Mouse (Mus musculus): Measurements from ENCODE around the gene Vpreb3. TPM values are rescaled to one million over a fixed set of nuclear protein-coding genes. Genes with fewer than 3 reads are reported as not detected.

Gene Vpreb3
- total and polyA plus RNA-seq, 3 experiments: 35.6 to 135 (median 90.1) TPM

DNA sequence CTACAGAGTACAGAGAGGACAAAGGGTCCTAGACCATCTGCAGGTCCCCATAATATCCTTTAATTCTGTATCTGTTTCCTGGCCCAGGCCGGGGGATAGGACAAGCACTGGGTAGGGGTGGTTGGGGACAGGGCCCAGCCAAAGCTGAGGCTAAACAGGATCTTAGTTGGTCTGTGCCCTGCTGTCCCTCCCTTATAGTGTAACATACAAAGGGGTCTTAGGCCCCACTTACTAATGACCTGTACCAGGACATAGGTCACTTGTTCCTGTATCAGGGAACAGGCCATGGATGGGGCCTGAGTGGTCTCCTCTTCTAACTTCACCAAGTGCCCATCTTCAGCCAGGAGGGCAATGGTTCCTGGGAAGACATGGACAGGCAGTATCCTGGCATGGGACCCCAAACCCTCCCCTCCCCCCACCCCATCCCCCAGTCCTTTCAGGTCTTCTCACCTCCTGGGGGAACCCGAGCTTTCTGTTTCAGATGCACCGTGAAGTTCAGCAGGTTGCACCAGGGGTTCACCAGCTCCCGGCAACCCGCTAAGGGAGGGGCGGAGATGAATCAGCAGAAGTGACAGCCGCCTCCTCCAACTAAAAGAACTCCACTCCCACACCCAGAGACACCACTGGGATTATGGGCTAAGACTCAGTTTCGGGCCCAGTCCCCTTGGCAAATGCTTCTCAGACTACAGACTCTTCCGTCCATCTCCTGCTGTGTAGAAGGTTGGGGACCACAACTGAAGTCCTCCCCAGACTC, 3.2 kb upstream of the Vpreb3 start:
- Histone ChIP-seq H3K27me3 (replicated peaks) (peaks cover 1% of the 10 kb centered on the region), H3K4me3 (replicated peaks in 1 of 3; ENCODE audit: low read depth in 2 of 3, low read length in 2 of 3, poor library complexity in 1 of 3) (peak overlapping the region in 2 of 3 experiments; percentile 23 to 38), H3K4me2 (ENCODE audit: insufficient read depth, low read depth, poor library complexity, severe bottlenecking) (peak overlapping the region; percentile 65), H3K79me2 (replicated peaks; ENCODE audit: control insufficient read depth, extremely low read depth, insufficient read depth, poor library complexity, severe bottlenecking) (no peaks in the 10 kb centered on the region), H3K36me3 (replicated peaks in 1 of 2; ENCODE audit: control insufficient read depth in 1 of 2, insufficient read depth in 1 of 2, low read length in 1 of 2) (peaks cover 0 to 15% of the 10 kb centered on the region in 2 experiments), H3K4me1 (ENCODE audit: control insufficient read depth in 1 of 2, insufficient read depth in 2 of 2) (peaks cover 20 to 72% of the 10 kb centered on the region in 2 experiments), H3K27ac (ENCODE audit: insufficient read depth, low read depth) (peak overlapping the region; percentile 78), H3K9me3 (replicated peaks; ENCODE audit: low read length) (no peaks in the 10 kb centered on the region), H3K9ac (ENCODE audit: insufficient read depth, low read depth) (peak overlapping the region; percentile 43)
- peak; percentile 46 for DNase-seq (ENCODE audit: extremely low read depth)
- TF ChIP-seq GABPA (IDR thresholded peaks at IDR 0.05; ENCODE audit: insufficient replicate concordance, low read depth, low read length): no peak
- no peak for TF ChIP-seq MAFK (IDR thresholded peaks at IDR 0.05; ENCODE audit: insufficient replicate concordance, low read length)
- no peak for TF ChIP-seq POLR2AphosphoS2 (IDR thresholded peaks at IDR 0.05; ENCODE audit: low read depth, low read length)
- peak; percentile 27; the same call in 1 of the 2 replicates for TF ChIP-seq POLR2A (IDR thresholded peaks at IDR 0.05; ENCODE audit: low read depth, low read length)
- TF ChIP-seq IRF4 (IDR thresholded peaks at IDR 0.05; ENCODE audit: low read depth, low read length): peak; percentile 32; the same call in 1 of the 2 replicates
- TF ChIP-seq MAX (IDR thresholded peaks at IDR 0.05; ENCODE audit: low read length): no peak
- no peak for TF ChIP-seq TCF12 (IDR thresholded peaks at IDR 0.05; ENCODE audit: low read depth, low read length)
- peak; percentile 78 for TF ChIP-seq CHD2 (IDR thresholded peaks at IDR 0.05; ENCODE audit: low read length)
- no peak for TF ChIP-seq MAZ (IDR thresholded peaks at IDR 0.05; ENCODE audit: low read depth, low read length)
- dilution Hi-C loops (cut with MboI; ENCODE audit: extremely low pct_ligation_motif_present, extremely low pct_unique_long_range_greater_than_20kb, low sequenced_read_pairs): no loop called here
- in situ Hi-C loops (cut with MboI; ENCODE audit: low pct_ligation_motif_present, low pct_unique_long_range_greater_than_20kb, low sequenced_read_pairs): loop anchor here (5.0 kb wide), 1 partner anchor 42 kb away; no protein-coding TSS in a partner anchor

DNA sequence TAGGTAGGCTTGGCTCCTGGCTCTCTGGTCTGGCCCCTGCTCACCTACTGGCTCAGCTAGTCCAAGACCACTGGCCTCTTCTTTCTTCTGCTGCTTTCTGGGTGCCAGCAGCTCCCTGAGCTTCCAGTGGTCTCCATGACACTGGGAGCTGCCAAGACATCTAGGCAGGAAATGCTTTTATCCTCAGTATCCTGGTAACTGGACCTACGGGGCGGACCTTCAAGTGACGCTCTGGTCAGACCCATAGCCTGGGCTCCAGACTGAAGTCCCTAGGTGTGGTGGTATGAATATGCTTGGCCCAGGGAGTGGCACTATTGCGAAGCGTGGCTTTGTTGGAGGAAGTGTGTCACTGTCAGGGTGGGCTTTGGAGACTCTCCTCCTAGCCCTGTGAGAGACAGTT, 2.3 kb upstream of the Vpreb3 start, which contains the start of gene Gm867:
Gene Gm867, minus strand, starts transcription at position 153 of the 400 bp plus-strand sequence.
- in situ Hi-C loops (cut with MboI; ENCODE audit: low pct_ligation_motif_present, low pct_unique_long_range_greater_than_20kb, low sequenced_read_pairs): no loop called here
- Histone ChIP-seq H3K9ac (ENCODE audit: insufficient read depth, low read depth) (peak within 1 kb of the TSS; percentile 43), H3K9me3 (replicated peaks; ENCODE audit: low read length) (no peaks in the 10 kb centered on the region), H3K4me1 (ENCODE audit: control insufficient read depth in 1 of 2, insufficient read depth in 2 of 2) (peaks cover 20 to 66% of the 10 kb centered on the region in 2 experiments), H3K27ac (ENCODE audit: insufficient read depth, low read depth) (peak within 1 kb of the TSS; percentile 78), H3K4me2 (ENCODE audit: insufficient read depth, low read depth, poor library complexity, severe bottlenecking) (peak within 1 kb of the TSS; percentile 65), H3K4me3 (replicated peaks in 1 of 3; ENCODE audit: low read depth in 2 of 3, low read length in 2 of 3, poor library complexity in 1 of 3) (peak within 1 kb of the TSS in 2 of 3 experiments; percentile 23 to 38), H3K79me2 (replicated peaks; ENCODE audit: control insufficient read depth, extremely low read depth, insufficient read depth, poor library complexity, severe bottlenecking) (no peaks in the 10 kb centered on the region), H3K27me3 (replicated peaks) (no peaks in the 10 kb centered on the region), H3K36me3 (replicated peaks in 1 of 2; ENCODE audit: control insufficient read depth in 1 of 2, insufficient read depth in 1 of 2, low read length in 1 of 2) (peaks cover 0 to 15% of the 10 kb centered on the region in 2 experiments)
- no peak for DNase-seq (ENCODE audit: extremely low read depth)
- dilution Hi-C loops (cut with MboI; ENCODE audit: extremely low pct_ligation_motif_present, extremely low pct_unique_long_range_greater_than_20kb, low sequenced_read_pairs): no loop called here
- TF ChIP-seq TCF12 (IDR thresholded peaks at IDR 0.05; ENCODE audit: low read depth, low read length) (no peak), SMC3 (IDR thresholded peaks at IDR 0.05; ENCODE audit: low read depth, low read length) (no peak), CHD2 (IDR thresholded peaks at IDR 0.05; ENCODE audit: low read length) (no peak), ZC3H11A (IDR thresholded peaks at IDR 0.05; ENCODE audit: low read depth, low read length) (no peak), JUND (conservative IDR thresholded peaks at IDR 0.05; ENCODE audit: low read depth, low read length) (no peak), MAX (IDR thresholded peaks at IDR 0.05; ENCODE audit: low read length) (no peak), ZKSCAN1 (IDR thresholded peaks at IDR 0.05; ENCODE audit: borderline replicate concordance, low read depth, low read length) (no peak), ELF1 (IDR thresholded peaks at IDR 0.05; ENCODE audit: low read depth, low read length) (no peak), ETS1 (conservative IDR thresholded peaks at IDR 0.05; ENCODE audit: low read depth, low read length) (no peak), RCOR1 (conservative IDR thresholded peaks at IDR 0.05; ENCODE audit: low read depth, low read length) (no peak), NRF1 (IDR thresholded peaks at IDR 0.05; ENCODE audit: low read depth, low read length) (no peak), KAT2A (IDR thresholded peaks at IDR 0.05; ENCODE audit: insufficient replicate concordance, low read length) (no peak)

All from CH12.LX (cell line).